Mouse (Mus musculus): ENCODE results near the gene Gas6. TPM values are rescaled to one million over a fixed set of nuclear protein-coding genes. Genes with fewer than 3 reads are reported as not detected.
A peak's percentile ranks its signal among the peaks of the same experiment; 100 is the strongest.

Gene Gas6
- total RNA-seq, 2 experiments from 2014 or later: 79.3 to 82.1 TPM

DNA sequence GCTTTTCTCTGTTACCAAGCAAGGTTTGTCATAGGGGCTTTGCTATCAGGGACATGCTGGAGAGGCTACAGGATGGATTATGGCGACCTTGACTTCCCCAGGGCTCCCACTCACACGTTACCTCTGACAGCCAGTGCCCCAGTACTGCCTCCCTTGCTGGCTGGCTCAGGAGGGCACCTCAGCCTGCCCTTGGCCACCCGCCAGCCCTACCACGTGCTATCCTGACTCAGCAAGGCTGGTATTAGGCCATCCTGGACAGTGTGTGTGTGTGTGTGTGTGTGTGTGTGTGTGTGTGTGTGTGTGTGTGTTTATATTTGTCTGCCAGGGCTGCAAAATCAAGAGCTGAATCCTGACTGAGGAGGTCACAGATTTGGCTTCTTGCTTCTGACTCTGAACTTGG, 12.6 kb upstream of the Gas6 start:
- peak; percentile 77 for DNase-seq

DNA sequence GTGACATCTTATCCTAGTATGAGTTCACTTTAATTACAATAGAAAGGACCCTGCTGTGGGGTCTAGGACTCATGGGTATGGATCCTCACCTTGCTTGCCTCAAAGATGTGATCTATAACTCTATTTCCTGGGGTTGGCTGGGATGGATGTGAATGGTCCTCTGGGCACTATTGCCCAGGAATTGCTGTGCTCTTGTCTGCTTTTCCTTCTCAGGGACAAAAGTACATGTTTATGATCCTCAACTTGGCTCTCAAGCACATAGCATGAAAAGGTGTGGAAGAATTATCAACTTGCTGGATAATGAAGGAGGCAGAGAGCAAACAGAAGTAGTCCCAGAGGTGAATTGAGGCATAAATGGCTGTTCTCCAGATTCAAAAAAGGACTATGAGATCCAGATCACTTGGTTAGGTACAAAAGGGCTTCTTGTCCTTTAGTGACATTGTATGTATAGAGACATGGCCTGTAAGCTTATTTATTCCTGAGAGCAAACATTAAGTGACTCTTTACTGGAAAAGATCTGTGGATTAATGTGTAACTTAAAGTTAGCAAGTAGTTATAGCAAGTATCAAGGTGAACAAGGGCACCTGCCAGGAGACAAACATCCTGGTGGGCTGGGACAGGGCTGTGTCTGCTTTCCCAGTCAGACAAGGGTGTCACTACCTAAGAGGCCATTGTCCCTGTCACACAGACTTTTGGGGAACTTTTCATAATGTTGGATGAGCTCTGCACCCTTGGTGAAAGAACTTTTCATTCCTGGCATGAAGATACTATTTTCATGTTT, 10.8 kb upstream of the Gas6 start:
- no peak for DNase-seq

DNA sequence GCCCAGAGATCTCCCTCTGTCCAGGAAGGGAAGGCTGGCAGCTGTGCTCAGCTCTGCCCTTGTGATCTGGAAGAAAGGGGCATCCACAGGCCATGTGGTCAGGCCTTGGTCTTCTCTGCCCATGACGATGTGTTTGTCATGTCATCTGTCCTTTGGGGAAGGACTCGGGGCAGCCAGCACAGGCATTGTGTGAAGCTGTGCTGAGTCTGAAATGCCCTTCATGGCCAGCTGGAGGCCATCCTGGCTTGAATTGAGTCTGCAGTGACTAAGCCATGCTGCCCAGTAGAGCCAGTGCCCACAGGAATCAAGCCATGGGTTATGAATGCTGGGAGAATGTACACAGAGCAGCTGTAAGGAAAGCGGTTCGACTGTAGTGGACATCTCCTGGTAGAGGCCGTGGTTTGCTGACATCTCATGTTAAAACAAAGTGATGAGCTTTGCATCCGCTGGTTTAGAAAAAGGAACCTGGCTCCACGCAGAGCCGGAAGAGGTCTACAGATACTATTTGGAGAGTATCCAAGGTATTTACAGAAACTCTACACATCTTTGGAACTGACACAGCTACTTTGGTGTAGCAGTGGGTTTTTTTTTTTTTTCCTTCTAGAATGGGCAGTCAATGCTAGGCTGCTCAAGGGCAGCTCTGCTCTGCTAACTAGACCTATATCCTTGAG, 9.8 kb upstream of the Gas6 start:
- DNase-seq: no peak

DNA sequence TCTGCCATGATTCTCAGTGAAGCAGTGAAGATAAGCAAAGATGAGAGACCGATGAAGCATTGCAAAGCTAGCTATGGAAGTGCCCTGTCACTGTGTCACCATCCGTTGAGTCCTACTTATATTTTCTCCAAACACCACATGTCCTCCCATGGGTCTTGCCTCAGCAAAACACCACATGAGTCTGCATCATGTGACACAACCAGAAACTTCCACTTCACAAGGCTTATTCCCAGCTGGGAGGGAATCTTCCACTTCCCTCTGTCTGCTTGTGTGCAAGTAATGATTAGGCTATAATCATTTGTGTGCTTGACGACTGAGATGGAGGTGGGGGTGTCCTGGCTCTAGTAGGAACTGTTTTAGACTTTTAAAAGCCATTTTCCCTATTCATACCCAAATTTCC, 6.9 kb upstream of the Gas6 start:
- DNase-seq: no peak

DNA sequence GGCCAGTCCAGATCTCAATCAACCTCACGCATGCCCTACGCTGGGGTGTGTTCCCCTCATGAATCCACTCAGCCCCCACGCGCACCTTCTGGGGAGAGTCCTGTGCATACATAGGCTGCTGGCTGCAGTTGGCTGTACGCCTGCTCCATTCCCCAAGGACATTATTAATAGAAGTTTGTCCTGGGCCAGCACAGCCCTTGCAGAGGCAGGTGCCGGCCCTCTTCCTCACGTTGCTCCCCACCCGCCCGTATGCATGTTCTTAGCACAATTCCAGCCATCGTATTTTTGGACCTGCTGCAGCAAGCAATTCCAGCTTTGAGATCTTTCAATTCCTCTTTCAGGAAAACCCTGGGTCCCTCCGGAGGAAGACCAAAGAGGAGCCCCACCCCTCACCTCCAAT, 1.3 kb downstream of the Gas6 start:
- peak; percentile 46 for DNase-seq

DNA sequence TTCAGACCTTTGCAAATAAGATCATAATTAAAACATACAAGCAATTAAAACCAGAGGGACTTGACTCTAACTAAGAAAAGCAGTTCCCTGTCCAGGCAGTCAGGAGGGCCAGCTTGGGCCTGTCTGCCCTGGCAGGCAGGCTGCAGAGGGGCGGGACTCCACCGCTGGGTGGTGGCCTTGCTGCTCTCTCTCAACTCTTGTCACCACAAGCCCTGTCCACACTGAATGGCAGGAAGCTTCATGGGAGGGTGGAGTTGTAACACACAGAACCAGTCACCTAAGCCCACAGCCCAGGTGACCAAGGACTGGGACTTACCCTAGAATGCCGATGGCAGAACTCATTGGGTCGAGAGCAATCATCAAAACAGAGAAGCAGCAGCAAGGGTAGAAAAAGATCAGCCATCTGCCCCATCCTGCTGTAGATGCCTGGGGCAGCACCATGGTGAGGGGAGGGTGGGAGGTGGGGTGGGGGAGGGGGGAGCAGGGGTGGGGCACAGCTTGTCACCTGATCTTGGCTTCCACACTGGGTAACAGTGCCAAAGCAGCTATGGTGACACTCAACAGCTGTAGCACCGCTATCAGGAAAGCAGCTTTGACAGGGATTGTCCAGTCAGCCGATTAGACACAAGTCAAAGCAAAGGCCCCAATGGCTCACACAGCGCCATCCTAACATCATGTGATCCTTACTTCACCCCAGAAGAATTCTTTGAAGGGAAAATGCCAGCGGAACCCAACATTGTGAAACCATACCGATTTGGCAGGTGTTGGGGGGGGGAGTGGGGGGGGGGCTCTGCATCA, 1.9 kb downstream of the Gas6 start:
- peak; percentile 48 for DNase-seq

DNA sequence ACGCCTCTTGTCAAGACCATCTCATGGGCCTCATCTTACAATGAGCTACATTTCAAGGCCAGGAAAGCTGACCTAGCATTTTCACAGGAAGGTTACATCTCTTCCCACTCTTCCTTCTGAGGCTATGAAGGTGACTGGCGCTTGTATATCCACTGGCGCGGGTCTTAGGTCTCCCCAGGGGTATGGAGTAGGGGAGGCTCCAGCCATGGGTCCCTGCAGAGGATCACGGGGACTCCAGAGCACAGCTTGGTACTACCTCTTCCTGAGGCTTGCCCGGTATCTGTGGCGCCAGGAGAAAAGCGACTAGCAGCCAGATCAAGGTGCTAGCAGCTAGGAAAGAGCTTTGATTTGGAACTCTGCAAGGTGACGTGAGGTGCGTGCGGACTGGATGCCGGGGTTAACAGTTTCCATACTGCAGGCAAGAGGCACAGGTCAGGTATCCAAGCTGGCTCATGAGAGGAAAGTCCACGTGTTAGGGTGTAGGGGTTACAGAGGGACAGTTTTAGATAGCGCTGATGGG, 2.7 kb downstream of the Gas6 start:
- no peak for DNase-seq

DNA sequence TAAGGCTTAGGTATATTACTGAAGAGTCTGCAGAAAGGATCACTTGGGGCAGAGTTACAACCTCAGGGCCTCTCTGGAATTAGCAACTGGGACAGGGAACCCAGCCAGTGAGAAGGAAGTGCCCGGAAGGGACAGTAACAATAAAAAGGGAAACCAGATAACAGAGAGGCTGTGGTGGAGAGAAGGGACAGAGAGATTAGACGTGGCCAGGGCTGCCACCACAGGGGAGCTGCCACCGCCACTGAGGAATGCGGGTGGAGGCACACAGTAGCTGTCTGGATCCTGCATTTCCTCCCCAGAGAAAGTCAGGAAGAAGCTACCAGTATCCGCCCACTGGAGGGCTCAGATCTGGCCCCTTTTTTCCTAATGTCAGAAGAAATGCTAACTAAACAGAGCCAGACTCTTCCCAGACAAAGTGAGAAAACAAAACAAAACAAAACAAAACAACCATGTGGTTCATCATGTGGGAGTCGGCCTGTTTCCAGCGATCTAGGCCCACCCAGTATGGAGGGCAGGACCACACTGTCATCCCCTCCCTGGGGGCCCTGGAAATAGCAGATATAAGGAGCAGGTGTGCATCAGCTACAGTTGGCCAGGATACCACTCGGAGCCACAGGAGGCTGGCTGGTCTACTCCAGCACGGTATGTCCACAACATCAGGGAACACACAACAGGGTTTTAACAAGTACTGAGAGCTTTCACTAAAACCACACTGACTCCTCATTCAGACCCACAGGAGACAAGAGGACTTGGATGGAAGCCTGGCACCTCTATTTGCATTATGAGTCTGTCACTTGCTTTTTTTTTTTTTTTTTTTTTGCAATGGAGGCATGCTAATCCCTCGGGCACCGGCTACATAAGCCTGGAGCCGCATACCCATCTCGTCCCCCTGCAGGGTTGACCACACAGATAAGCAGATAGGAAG, 4.0 kb downstream of the Gas6 start:
- no peak for DNase-seq

DNA sequence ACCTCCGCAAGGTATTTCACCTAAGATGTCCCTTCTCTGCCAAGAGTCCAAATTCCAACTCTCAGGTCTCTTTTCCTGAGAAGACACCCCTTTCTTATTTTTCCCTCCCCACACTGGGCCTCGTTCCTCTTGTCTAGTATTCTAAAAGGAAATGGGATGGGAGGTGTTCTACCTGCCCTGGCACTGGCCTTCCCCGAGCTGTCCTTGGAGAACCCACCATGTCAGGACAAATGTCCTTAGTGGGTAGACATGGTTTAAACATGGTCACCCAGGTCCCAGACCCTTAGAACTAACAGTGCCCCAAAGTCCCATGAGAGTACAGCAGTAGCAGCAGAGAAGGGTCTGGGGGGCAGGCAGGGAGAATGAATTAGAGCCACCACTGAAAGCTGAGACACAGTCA, 4.9 kb downstream of the Gas6 start:
- no peak for DNase-seq

DNA sequence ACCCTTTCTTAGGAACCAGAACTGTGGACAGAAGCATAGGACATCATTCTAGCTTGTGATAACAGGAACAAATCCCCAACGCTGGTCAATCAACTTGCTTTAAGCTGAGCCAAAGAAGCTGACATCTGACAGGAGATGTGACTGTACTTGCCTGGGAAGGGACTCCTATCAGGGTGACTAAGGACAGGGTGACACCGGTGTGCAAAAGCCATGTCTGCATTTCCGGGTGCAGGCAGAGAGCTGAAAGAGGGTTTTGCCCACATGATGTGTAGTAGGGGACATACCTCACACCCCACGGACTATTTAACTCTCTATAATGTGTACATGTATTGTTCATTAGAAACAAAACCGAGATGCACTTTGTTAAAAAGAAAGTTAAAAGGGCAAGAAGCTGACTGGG, 11.1 kb downstream of the Gas6 start:
- DNase-seq: no peak

DNA sequence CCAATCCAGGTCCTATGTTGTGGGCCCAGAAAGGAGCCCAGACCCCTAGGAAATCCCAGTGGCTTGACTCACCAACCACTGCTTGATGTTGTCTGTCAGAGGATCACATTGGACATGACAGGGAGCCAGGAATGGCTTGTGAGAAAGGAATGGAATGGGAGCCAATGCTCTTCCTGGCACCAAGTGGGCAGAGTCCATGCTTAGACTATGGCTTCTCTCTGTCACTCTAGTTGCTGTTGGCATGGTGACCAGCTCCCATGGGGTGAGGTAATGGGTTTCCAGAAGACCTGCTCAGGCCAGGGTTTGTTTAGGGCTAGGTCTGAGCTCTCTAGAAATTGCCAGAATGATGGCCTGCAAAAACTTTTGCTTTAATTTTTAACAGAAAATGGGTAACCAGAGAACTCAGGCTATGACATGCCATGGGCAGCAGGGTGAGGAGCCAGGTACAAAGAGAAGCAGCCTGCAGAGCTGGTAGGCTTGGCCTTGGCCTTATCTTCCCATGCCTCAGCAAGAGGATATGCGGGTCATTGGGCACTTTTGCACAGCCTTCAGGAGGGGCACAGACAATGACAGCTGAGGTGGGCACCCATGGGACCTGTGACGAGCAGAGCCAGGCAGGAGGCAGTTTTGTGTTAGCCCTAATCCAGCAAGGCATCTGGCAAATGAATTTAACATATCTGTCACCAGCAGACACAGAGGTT, 12.0 kb downstream of the Gas6 start:
- DNase-seq: no peak

DNA sequence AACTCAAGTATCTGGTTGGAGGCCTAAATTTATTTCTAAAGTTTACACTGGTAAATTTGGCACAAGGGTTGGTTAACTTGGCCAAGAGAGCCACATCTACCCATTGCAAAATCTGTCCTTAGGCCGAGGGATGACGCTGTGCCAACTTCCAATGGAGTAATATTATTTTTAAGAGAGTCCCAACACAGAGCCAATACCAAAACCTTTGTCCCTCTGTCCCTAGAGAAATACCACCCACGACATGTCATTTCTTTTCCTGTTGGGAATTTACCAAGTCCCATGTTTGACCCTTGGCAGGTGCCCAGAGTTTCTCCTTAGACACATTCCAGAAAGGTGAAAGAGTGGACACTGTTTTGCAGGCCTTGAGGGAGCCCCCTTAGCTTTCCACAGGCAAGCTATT, 12.7 kb downstream of the Gas6 start:
- DNase-seq: no peak

DNA sequence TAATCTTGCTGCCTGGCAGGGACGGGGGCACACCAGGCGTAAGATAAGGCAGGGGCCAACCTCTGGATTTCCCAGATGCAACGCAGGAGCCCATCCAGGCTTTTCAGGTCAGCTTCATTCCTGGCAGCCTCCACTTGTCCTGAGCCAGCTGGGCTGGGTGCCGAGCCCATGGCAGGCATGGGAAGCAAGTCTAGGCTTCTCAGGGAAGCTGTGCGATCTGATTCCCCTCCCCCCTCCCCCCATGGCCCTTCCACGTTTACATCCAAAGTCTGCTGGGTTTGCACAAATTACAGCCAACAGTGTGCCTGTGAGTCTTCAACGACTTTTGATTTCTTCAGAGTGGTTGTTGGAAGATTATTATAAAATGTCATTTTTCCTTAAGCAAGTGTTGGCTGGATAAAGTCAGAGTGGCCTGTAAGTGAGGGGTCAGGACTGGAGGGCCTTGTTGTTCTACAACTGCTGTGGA, 13.2 kb downstream of the Gas6 start:
- peak; percentile 59 for DNase-seq

DNA sequence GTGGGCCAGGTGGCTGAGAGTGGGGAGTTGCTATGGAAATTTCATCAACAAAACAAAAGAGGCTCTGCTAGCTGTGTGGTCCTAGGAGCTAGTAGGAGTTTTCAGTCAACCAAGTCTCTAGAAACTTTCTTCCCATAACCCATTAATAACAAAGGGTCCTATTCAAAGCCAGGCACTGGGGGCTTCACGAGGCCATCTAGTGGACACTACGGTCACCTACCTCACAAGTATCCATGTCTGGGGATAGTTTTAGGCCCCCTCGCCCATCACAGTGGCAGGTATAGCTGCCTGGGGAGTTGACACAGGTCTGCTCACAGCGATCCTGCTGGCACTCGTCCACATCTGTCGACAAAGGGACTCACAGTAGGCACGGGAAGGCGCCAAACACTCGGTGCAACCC, 18.4 kb downstream of the Gas6 start:
- no peak for DNase-seq

DNA sequence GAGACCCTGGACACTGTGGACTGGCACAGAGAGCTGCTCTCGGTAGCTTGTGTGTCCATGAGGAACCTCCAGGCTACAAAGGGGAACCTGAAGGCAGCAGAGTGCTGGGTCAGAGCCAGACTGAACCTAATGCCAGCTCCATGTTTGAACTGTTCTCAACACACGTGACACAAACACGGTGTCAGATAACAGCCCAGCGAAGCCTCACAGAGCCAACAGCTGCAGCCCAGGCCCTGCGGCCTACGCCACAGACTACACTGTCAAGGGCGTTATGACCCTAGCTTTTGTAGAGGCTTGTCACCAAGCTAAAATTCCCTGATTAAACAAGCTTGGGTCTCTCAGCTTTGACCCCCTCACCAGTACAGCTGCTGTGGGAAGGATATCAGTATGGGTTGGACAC, 22.0 kb downstream of the Gas6 start:
- peak; percentile 65 for DNase-seq

DNA sequence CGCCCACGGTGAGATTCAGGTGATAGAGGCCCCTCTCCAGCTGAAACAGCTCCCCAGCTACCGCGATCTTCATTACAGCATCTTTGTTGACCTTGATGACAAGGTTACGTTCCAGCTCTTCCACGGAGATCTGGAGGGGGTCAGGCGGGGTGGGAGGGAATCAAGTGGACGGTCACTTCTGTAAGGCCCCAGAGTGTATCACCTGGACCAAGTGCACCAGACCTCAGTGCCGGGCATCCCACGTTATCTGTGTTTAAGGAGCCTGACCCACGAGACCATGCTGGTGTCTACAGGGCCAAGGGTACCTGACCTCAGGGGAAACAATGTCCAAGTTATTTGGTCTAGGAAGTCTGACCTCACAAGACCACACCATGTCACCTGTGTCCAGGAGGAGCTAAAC, 22.8 kb downstream of the Gas6 start:
- no peak for DNase-seq

DNA sequence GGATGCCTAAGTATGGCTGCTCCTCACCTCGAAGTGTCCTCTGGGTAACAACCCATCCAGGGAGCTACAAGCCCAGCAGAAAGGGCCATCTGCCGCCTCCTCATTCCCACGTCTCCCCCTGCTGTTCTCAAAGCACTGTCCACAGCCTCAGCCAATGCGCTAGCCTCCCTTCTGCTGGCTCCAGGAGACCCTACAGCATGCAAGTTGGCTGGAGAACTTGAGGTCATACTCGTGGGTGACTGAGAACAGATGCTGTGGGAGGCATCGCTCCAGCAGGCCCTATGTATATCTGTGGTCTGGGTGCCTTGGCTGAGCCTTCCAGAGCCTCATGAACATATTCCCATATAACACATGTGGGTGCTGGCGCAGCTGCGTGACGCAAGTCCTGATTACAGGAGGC, 25.6 kb downstream of the Gas6 start:
- DNase-seq: no peak

DNA sequence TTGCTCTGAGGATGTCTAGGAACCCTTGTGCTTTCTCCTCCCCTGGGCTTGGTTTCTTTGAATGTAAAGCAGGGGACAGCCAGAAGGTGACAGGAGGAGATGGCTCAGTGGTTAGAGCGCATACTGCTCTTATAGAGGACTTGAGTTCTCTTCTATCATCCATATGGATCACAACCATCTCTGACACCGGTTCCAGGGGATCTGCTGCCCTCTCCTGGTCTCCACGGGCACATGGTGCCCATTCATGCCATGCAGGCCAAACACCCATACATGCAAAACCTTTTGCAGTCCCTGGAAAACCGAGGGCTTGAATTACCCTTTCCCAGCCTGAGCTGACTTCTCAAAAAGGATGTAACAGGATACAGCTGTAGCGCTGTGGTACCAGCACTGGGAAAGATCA, 27.3 kb downstream of the Gas6 start:
- DNase-seq: no peak

DNA sequence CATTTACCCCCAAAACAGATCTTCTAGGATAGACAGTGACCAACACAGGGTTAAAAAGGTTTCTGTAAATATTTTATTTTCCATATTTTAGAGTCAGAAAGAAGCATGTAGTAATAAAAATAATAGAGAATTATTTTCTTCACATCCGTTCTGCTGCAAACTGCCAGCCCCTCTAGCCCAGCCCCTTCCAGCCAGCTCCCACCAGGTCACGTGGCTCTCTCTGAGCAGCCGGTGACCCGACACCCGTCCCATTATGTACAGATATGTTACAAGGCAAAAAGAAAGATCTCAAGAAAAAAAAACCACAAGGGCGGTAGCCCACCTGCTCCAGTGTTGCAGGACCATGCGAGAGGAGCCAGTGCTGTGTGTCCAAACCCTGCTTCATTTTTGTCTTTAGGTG, 29.0 kb downstream of the Gas6 start:
- no peak for DNase-seq

DNA sequence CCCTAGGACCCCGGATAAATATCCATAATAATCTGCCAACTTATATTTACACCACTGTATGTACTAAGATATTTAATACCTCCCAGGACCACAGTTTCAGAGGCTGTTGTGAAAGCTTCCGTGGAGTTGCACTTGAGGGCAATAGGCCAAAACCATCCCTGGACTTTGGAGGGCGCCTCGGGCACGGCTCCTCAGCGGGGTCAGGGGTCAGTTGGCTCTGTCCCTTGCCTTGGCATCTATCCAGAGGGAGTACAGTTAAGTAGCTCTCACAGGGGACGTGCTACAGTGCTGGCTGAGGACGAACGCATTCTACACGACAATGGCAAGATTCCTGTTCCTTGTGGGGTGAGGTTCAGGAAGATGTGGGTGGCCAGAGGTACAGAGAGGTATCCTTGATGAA, 31.9 kb downstream of the Gas6 start:
- no peak for DNase-seq

DNA sequence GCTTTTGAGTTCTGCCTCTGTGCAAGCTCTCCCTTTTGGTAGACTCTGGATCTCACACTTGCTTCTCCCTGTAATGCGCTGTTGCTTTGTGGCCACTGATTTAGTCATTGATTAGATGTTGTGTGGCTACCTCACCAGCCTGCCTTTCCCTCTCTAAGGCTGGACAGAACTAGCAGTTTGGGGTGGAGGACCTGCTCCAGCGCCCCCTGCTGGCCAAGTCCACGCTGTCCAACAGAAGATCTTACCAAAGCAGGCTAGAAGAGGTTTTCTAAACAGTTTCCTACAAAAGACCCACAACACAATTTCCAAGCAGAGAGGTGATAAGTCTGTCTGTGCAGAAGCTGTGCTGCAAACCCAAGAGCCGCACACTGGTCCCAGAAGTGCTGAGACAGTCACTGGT, 32.4 kb downstream of the Gas6 start:
- DNase-seq: peak; percentile 81
